Mouse (Mus musculus): Measurements from ENCODE around the gene Trio.

Gene Trio

GRCm38 (mm10) chr15:27992596-27992995, 33.1 kb downstream of the Trio start:
- no peak for DNase-seq (ENCODE audit: low read depth, low spot score)

GRCm38 (mm10) chr15:27991892-27992593, 33.6 kb downstream of the Trio start:
- DNase-seq (ENCODE audit: low read depth, low spot score) = no peak

- no peak for DNase-seq (ENCODE audit: low read depth, low spot score)
These were observed 34.5 kb downstream of the Trio start for GRCm38 (mm10) chr15:27991066-27991701.

- DNase-seq (ENCODE audit: low read depth, low spot score) = no peak
These were observed 37.7 kb downstream of the Trio start for GRCm38 (mm10) chr15:27987979-27988378.

GRCm38 (mm10) chr15:27984881-27985280, 40.8 kb downstream of the Trio start:
- no peak for DNase-seq (ENCODE audit: low read depth, low spot score)

- DNase-seq (ENCODE audit: low read depth, low spot score) = no peak
These were observed 43.7 kb downstream of the Trio start for GRCm38 (mm10) chr15:27981764-27982500.

- DNase-seq (ENCODE audit: low read depth, low spot score) = no peak
These were observed 44.4 kb downstream of the Trio start for GRCm38 (mm10) chr15:27981258-27981657.

- DNase-seq (ENCODE audit: low read depth, low spot score) = no peak
These were observed 45.2 kb downstream of the Trio start for GRCm38 (mm10) chr15:27980436-27980835.

GRCm38 (mm10) chr15:27976950-27977349, 48.7 kb downstream of the Trio start:
- no peak for DNase-seq (ENCODE audit: low read depth, low spot score)

GRCm38 (mm10) chr15:27976366-27976765, 49.3 kb downstream of the Trio start:
- DNase-seq (ENCODE audit: low read depth, low spot score) = no peak

- DNase-seq (ENCODE audit: low read depth, low spot score) = no peak
These were observed 51.0 kb downstream of the Trio start for GRCm38 (mm10) chr15:27974637-27975036.

- no peak for DNase-seq (ENCODE audit: low read depth, low spot score)
These were observed 57.5 kb downstream of the Trio start for GRCm38 (mm10) chr15:27968183-27968582.

GRCm38 (mm10) chr15:27967128-27967876, 58.3 kb downstream of the Trio start:
- no peak for DNase-seq (ENCODE audit: low read depth, low spot score)

- no peak for DNase-seq (ENCODE audit: low read depth, low spot score)
These were observed 60.8 kb downstream of the Trio start for GRCm38 (mm10) chr15:27964877-27965276.

GRCm38 (mm10) chr15:27963506-27963905, 62.1 kb downstream of the Trio start:
- DNase-seq (ENCODE audit: low read depth, low spot score) = no peak

- no peak for DNase-seq (ENCODE audit: low read depth, low spot score)
These were observed 65.0 kb downstream of the Trio start for GRCm38 (mm10) chr15:27960642-27961041.

GRCm38 (mm10) chr15:27957867-27958266, 67.8 kb downstream of the Trio start:
- no peak for DNase-seq (ENCODE audit: low read depth, low spot score)

- DNase-seq (ENCODE audit: low read depth, low spot score) = no peak
These were observed 70.0 kb downstream of the Trio start for GRCm38 (mm10) chr15:27955614-27956013.

- DNase-seq (ENCODE audit: low read depth, low spot score) = no peak
These were observed 71.3 kb downstream of the Trio start for GRCm38 (mm10) chr15:27954356-27954755.

- DNase-seq (ENCODE audit: low read depth, low spot score) = no peak
These were observed 72.1 kb downstream of the Trio start for GRCm38 (mm10) chr15:27953570-27953969.

- no peak for DNase-seq (ENCODE audit: low read depth, low spot score)
These were observed 74.5 kb downstream of the Trio start for GRCm38 (mm10) chr15:27951195-27951594.

- no peak for DNase-seq (ENCODE audit: low read depth, low spot score)
These were observed 76.5 kb downstream of the Trio start for GRCm38 (mm10) chr15:27949196-27949595.
